16 mouse cellular contexts compared by ENCODE assay signal in the genomic region with DNA sequence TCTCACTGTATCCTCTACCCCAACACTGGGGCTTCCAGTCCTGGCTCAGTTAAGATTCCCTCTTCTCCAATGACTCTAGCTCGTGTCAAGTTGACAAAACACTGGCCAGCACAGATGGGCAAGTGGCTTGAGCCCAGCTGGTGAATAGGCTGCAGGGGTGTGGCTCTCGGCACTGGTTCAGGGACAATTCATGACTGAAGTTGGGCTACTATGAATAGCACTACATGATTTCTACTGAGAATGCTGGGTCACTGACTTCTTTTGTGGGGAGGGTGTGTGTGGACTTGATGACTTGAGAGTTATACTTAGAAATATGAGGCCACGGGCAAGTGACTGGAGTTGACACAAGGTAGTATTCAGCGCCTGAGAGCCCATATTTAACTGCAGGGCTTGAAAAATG. TPM values are rescaled to one million over a fixed set of nuclear protein-coding genes. Genes with fewer than 3 reads are reported as not detected.
DNase-seq lines count a peak whose midpoint lies in the region; ATAC-seq and TF ChIP-seq lines count a peak whose summit lies in the region.
"Had no signal": no experiment of that assay in that cellular context is flagged by ENCODE, and none has a peak within 500 bp of the region (broad histone marks: within the 10 kb centered on the region; RNA-seq: fewer than 3 reads in every experiment).

No protein-coding gene starts in this region.

- DNase-seq in gastrocnemius, postnatal 10 days, result peak; percentile 43
- peak; percentile 51 to 63 for DNase-seq in heart, postnatal 36 days
- DNase-seq in adrenal gland, postnatal 14 days, result no peak
- DNase-seq in thymus, postnatal 25 days, result no peak
- DNase-seq in kidney, adult 2 months, result no peak
- DNase-seq: adrenal gland, adult 2 months; cerebellum, adult 18-20 months; lung, postnatal 14 days; thymus, postnatal 4 days had no signal

- no peaks in the 10 kb centered on the region for H3K9me3 ChIP-seq in embryonic facial prominence, embryonic 15.5 days (replicated peaks)
- H3K9me3 ChIP-seq in heart, embryonic 12.5 days (replicated peaks), result no peaks in the 10 kb centered on the region
- H3K9me3 ChIP-seq: limb, embryonic 13.5 days; liver, embryonic 15.5 days had no signal

- no peaks in the 10 kb centered on the region for H3K27me3 ChIP-seq in embryonic facial prominence, embryonic 15.5 days
- H3K27me3 ChIP-seq in heart, embryonic 12.5 days (replicated peaks), result no peaks in the 10 kb centered on the region
- no peaks in the 10 kb centered on the region for H3K27me3 ChIP-seq in kidney, adult 2 months (replicated peaks; ENCODE audit: control insufficient read depth, insufficient read depth, low read length)
- H3K27me3 ChIP-seq: limb, embryonic 13.5 days; liver, embryonic 15.5 days had no signal

- 84% methylated on average over 4 of the region's 4 CpGs for WGBS in embryonic facial prominence, embryonic 15.5 days
- WGBS in heart, embryonic 12.5 days, result 42% methylated on average over 4 of the region's 4 CpGs
- 84% methylated on average over 4 of the region's 4 CpGs for WGBS in kidney, adult 2 months

- TF ChIP-seq CTCF in kidney, adult 2 months (conservative IDR thresholded peaks at IDR 0.05; ENCODE audit: insufficient read depth, insufficient read length, low read depth, low read length), result no peak

- intact Hi-C loops in heart, postnatal 36 days (cut with DNase I), result no loop called here

- TF ChIP-seq POLR2A in kidney, adult 2 months (IDR thresholded peaks at IDR 0.05; ENCODE audit: low read depth, low read length), result no peak

- H3K36me3 ChIP-seq in embryonic facial prominence, embryonic 15.5 days, result peaks cover 28% of the 10 kb centered on the region
- H3K36me3 ChIP-seq in heart, embryonic 12.5 days, result peaks cover 32% of the 10 kb centered on the region
- no peaks in the 10 kb centered on the region; the same call in none of the 2 replicates for H3K36me3 ChIP-seq in kidney, adult 2 months (ENCODE audit: control insufficient read depth, insufficient read depth, low read length)

- H3K4me1 ChIP-seq in embryonic facial prominence, embryonic 15.5 days, result no peaks in the 10 kb centered on the region
- H3K4me1 ChIP-seq in heart, embryonic 12.5 days (replicated peaks), result peaks cover 13% of the 10 kb centered on the region; the same call in 1 of the 2 replicates
- no peaks in the 10 kb centered on the region for H3K4me1 ChIP-seq in kidney, adult 2 months (ENCODE audit: control insufficient read depth, insufficient read depth, low read length)
- H3K4me1 ChIP-seq: limb, embryonic 13.5 days; liver, embryonic 15.5 days had no signal

- no peak overlapping the region for H3K4me2 ChIP-seq in embryonic facial prominence, embryonic 15.5 days (replicated peaks)
- H3K4me2 ChIP-seq in heart, embryonic 12.5 days, result no peak overlapping the region
- H3K4me2 ChIP-seq: limb, embryonic 13.5 days; liver, embryonic 15.5 days had no signal

- H3K27ac ChIP-seq in embryonic facial prominence, embryonic 15.5 days (replicated peaks), result no peak overlapping the region
- H3K27ac ChIP-seq in heart, embryonic 12.5 days (ENCODE audit: poor library complexity, severe bottlenecking), result peak overlapping the region; percentile 60
- H3K27ac ChIP-seq in kidney, adult 2 months (ENCODE audit: insufficient read depth, low read depth, low read length), result no peak overlapping the region
- H3K27ac ChIP-seq: limb, embryonic 13.5 days; liver, embryonic 15.5 days; stomach, postnatal 0 days had no signal

- H3K4me3 ChIP-seq in embryonic facial prominence, embryonic 15.5 days (replicated peaks), result no peak overlapping the region
- H3K4me3 ChIP-seq in heart, embryonic 12.5 days, result no peak overlapping the region
- H3K4me3 ChIP-seq in kidney, adult 2 months (ENCODE audit: insufficient read depth, low read depth, low read length), result no peak overlapping the region
- H3K4me3 ChIP-seq: limb, embryonic 13.5 days; liver, embryonic 15.5 days had no signal

- no peak overlapping the region for H3K9ac ChIP-seq in embryonic facial prominence, embryonic 15.5 days
- H3K9ac ChIP-seq in heart, embryonic 12.5 days, result no peak overlapping the region
- H3K9ac ChIP-seq: limb, embryonic 13.5 days; liver, embryonic 15.5 days had no signal

- 0 out of 2 replicates have a peak, but pooled peaks have one; percentile 43 for ATAC-seq in embryonic facial prominence, embryonic 15.5 days (ENCODE audit: insufficient number of reproducible peaks, low FRiP score, low TSS enrichment, low read depth)
- ATAC-seq in heart, embryonic 12.5 days (ENCODE audit: insufficient number of reproducible peaks, low FRiP score), result 0 out of 2 replicates have a peak, but pooled peaks have one; percentile 36
- ATAC-seq: forebrain, embryonic 16.5 days; inflammation-experienced regulatory T-cells, adult 6 months had no signal

RNA-seq across cellular contexts. Expression of a gene that starts 53.2 kb away (rescaled TPM):
- 93.1 and 94.9 TPM in 2 replicates for polyA plus RNA-seq in embryonic facial prominence, embryonic 15.5 days (2015; fragmentation: Nextera tagmentation; extraction: Ambion mirVana)
- 10 to 100 TPM; 54.2 to 58.1 TPM for total RNA-seq in gastrocnemius, postnatal 10 days (2021)
- polyA plus RNA-seq in heart, embryonic 12.5 days (2016; fragmentation: Nextera tagmentation; extraction: Ambion mirVana), result 103 and 106 TPM in 2 replicates
- 10 to 100 TPM; 74.9 to 81.6 TPM for total RNA-seq in heart, postnatal 36 days (2021)
- 49.2 and 52.4 TPM in 2 replicates for total RNA-seq in adrenal gland, postnatal 14 days (2021)
- polyA plus RNA-seq in kidney, adult 2 months (2012; rRNA removed), result 20.8 and 24.8 TPM in 2 replicates

RNA-seq across cellular contexts. Expression of a gene that starts 55.8 kb away (rescaled TPM):
- 67.0 and 71.2 TPM in 2 replicates for polyA plus RNA-seq in embryonic facial prominence, embryonic 15.5 days (2015; fragmentation: Nextera tagmentation; extraction: Ambion mirVana)
- 10 to 100 TPM; 15.0 to 19.2 TPM for total RNA-seq in gastrocnemius, postnatal 10 days (2021)
- 47.3 and 48.6 TPM in 2 replicates for polyA plus RNA-seq in heart, embryonic 12.5 days (2016; fragmentation: Nextera tagmentation; extraction: Ambion mirVana)
- 1 to 10 TPM; 8.3 to 10.0 TPM for total RNA-seq in heart, postnatal 36 days (2021)
- 31.0 and 35.9 TPM in 2 replicates for total RNA-seq in adrenal gland, postnatal 14 days (2021)
- 2.6 and 3.7 TPM in 2 replicates for polyA plus RNA-seq in kidney, adult 2 months (2012; rRNA removed)

Comparison
In these comparisons a context has a peak if more than half of its experiments do, and no peak if none do; other contexts are left out.
1. DNase-seq: peak in gastrocnemius, postnatal 10 days (single experiment) and heart, postnatal 36 days (2 of 2); none in adrenal gland, postnatal 14 days (single experiment), thymus, postnatal 25 days (single experiment) and kidney, adult 2 months (single experiment).